Mouse (Mus musculus): ENCODE results near the gene Rap1gap. TPM values are rescaled to one million over a fixed set of nuclear protein-coding genes. Genes with fewer than 3 reads are reported as not detected.

Rap1gap gene
- polyA plus RNA-seq, 1 experiment from 2014 or later: 80.7 TPM

GRCm38 (mm10) chr4:137641556-137641955, 23.0 kb upstream of the Rap1gap start:
- ATAC-seq (ENCODE audit: low FRiP score): no peak
- no peaks in the 10 kb centered on the region for H3K9me3 ChIP-seq (ENCODE audit: control insufficient read depth, low read length)
- WGBS: 84% methylated on average over 5 of the region's 5 CpGs
- H3K9ac ChIP-seq: no peak overlapping the region
- no peak overlapping the region for H3K27ac ChIP-seq
- DNase-seq (ENCODE audit: low spot score): no peak
- H3K4me3 ChIP-seq (replicated peaks; ENCODE audit: low read length): no peak overlapping the region
- no peaks in the 10 kb centered on the region for H3K27me3 ChIP-seq (ENCODE audit: control insufficient read depth, insufficient read depth, low read length)
- peaks cover 89% of the 10 kb centered on the region for H3K36me3 ChIP-seq (replicated peaks; ENCODE audit: control insufficient read depth, insufficient read depth)
- H3K4me1 ChIP-seq (replicated peaks; ENCODE audit: control insufficient read depth, insufficient read depth, low read length): no peaks in the 10 kb centered on the region
- no peak overlapping the region for H3K4me2 ChIP-seq (replicated peaks)

DNA sequence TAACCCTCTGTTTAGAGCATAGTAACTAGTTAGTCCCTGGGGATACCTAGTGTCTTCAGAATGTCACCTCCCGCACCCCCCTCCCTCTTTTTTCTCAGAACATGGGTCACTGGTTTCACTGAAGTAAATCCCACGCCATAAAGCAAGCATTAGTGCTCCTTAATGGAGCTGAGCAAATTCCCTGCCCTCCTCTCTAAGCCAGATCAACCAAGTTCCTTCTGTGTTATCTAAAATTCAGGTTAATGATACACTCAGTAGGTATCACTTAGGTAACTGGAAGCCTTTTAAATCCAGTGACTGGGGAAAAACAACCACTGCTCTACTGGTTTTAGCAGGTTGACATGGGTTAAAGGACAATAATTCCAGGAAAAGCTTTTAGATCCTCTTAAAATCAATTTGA, 22.4 kb upstream of the Rap1gap start:
- no peak for DNase-seq (ENCODE audit: low spot score)
- WGBS: 59% methylated on average over 2 of the region's 2 CpGs
- H3K36me3 ChIP-seq (replicated peaks; ENCODE audit: control insufficient read depth, insufficient read depth): peaks cover 89% of the 10 kb centered on the region
- H3K9me3 ChIP-seq (ENCODE audit: control insufficient read depth, low read length): no peaks in the 10 kb centered on the region
- no peaks in the 10 kb centered on the region for H3K27me3 ChIP-seq (ENCODE audit: control insufficient read depth, insufficient read depth, low read length)
- ATAC-seq (ENCODE audit: low FRiP score): no peak
- no peaks in the 10 kb centered on the region for H3K4me1 ChIP-seq (replicated peaks; ENCODE audit: control insufficient read depth, insufficient read depth, low read length)
- no peak overlapping the region for H3K4me3 ChIP-seq (replicated peaks; ENCODE audit: low read length)
- no peak overlapping the region for H3K4me2 ChIP-seq (replicated peaks)
- no peak overlapping the region for H3K9ac ChIP-seq
- H3K27ac ChIP-seq: no peak overlapping the region

DNA sequence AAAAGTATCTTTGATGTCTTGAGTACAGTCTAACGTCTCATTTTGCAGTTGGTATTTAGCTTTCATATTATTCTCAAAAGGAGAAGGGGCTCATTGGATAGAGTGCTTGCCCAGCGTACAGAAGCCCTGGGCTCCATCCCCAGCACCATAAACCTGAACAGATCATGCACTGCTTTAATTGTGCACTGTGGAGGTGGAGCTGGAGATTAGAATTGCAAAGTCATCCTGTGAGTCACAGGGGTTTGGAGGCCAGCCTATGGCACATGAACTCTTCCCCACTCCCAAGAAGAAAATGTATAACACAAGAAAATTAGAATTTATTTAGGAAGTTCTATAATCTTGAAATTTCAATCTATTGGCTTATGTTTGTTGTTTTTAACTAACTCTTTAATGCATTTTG, 21.1 kb upstream of the Rap1gap start:
- H3K9ac ChIP-seq: no peak overlapping the region

DNA sequence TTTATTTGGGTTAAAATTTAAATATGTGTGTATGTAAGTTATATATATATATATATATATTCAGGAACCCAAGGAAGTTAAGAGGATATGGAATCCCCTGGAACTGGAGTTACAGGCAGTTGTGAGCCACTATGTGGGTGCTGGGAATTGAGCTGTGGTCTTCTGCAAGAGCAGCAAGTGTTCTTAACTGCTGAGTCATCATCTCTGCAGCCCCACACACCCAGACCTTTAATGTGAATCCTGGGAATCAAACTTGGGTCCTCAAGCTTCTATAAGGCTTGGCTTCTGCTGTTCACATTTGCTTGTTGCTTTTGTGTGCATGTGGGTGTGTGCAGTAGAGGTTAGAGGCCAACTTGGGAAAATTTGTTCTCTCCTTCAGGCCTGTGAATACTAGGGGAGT, 18.3 kb upstream of the Rap1gap start:
- Histone ChIP-seq H3K27ac (no peak overlapping the region), H3K27me3 (ENCODE audit: control insufficient read depth, insufficient read depth, low read length) (no peaks in the 10 kb centered on the region), H3K4me2 (replicated peaks) (no peak overlapping the region), H3K9me3 (ENCODE audit: control insufficient read depth, low read length) (no peaks in the 10 kb centered on the region), H3K9ac (no peak overlapping the region), H3K4me1 (replicated peaks; ENCODE audit: control insufficient read depth, insufficient read depth, low read length) (no peaks in the 10 kb centered on the region), H3K36me3 (replicated peaks; ENCODE audit: control insufficient read depth, insufficient read depth) (peaks cover 91% of the 10 kb centered on the region), H3K4me3 (replicated peaks; ENCODE audit: low read length) (no peak overlapping the region)
- DNase-seq (ENCODE audit: low spot score) (no peak), ATAC-seq (ENCODE audit: low FRiP score) (no peak)

More for the DNA sequence above, 21.1 kb upstream of the Rap1gap start:
- no peak for DNase-seq (ENCODE audit: low spot score)
- H3K9me3 ChIP-seq (ENCODE audit: control insufficient read depth, low read length): no peaks in the 10 kb centered on the region
- H3K36me3 ChIP-seq (replicated peaks; ENCODE audit: control insufficient read depth, insufficient read depth): peaks cover 88% of the 10 kb centered on the region
- ATAC-seq (ENCODE audit: low FRiP score): no peak
- H3K27me3 ChIP-seq (ENCODE audit: control insufficient read depth, insufficient read depth, low read length): no peaks in the 10 kb centered on the region
- H3K4me2 ChIP-seq (replicated peaks): no peak overlapping the region
- 92% methylated on average over 2 of the region's 2 CpGs for WGBS
- H3K27ac ChIP-seq: no peak overlapping the region
- H3K4me3 ChIP-seq (replicated peaks; ENCODE audit: low read length): no peak overlapping the region
- H3K4me1 ChIP-seq (replicated peaks; ENCODE audit: control insufficient read depth, insufficient read depth, low read length): no peaks in the 10 kb centered on the region

- H3K9me3 ChIP-seq (ENCODE audit: control insufficient read depth, low read length): no peaks in the 10 kb centered on the region
- H3K27me3 ChIP-seq (ENCODE audit: control insufficient read depth, insufficient read depth, low read length): no peaks in the 10 kb centered on the region
- peaks cover 96% of the 10 kb centered on the region for H3K36me3 ChIP-seq (replicated peaks; ENCODE audit: control insufficient read depth, insufficient read depth)
- no peaks in the 10 kb centered on the region for H3K4me1 ChIP-seq (replicated peaks; ENCODE audit: control insufficient read depth, insufficient read depth, low read length)
- no peak overlapping the region for H3K27ac ChIP-seq
- WGBS: 84% methylated on average over 6 of the region's 6 CpGs
- ATAC-seq (ENCODE audit: low FRiP score) (no peak), DNase-seq (ENCODE audit: low spot score) (no peak)
- H3K4me2 ChIP-seq (replicated peaks): no peak overlapping the region
- H3K4me3 ChIP-seq (replicated peaks; ENCODE audit: low read length): no peak overlapping the region
- no peak overlapping the region for H3K9ac ChIP-seq
These were observed 16.9 kb upstream of the Rap1gap start for GRCm38 (mm10) chr4:137647648-137648047.

- no peaks in the 10 kb centered on the region for H3K4me1 ChIP-seq (replicated peaks; ENCODE audit: control insufficient read depth, insufficient read depth, low read length)
- 88% methylated on average over 9 of the region's 9 CpGs for WGBS
- ATAC-seq (ENCODE audit: low FRiP score) (no peak), DNase-seq (ENCODE audit: low spot score) (no peak)
- no peak overlapping the region for H3K27ac ChIP-seq
- no peaks in the 10 kb centered on the region for H3K27me3 ChIP-seq (ENCODE audit: control insufficient read depth, insufficient read depth, low read length)
- H3K36me3 ChIP-seq (replicated peaks; ENCODE audit: control insufficient read depth, insufficient read depth): peaks cover 96% of the 10 kb centered on the region
- H3K9ac ChIP-seq: no peak overlapping the region
- H3K4me2 ChIP-seq (replicated peaks): no peak overlapping the region
- no peak overlapping the region for H3K4me3 ChIP-seq (replicated peaks; ENCODE audit: low read length)
- no peaks in the 10 kb centered on the region for H3K9me3 ChIP-seq (ENCODE audit: control insufficient read depth, low read length)
These were observed 16.3 kb upstream of the Rap1gap start for GRCm38 (mm10) chr4:137648230-137648629.

DNA sequence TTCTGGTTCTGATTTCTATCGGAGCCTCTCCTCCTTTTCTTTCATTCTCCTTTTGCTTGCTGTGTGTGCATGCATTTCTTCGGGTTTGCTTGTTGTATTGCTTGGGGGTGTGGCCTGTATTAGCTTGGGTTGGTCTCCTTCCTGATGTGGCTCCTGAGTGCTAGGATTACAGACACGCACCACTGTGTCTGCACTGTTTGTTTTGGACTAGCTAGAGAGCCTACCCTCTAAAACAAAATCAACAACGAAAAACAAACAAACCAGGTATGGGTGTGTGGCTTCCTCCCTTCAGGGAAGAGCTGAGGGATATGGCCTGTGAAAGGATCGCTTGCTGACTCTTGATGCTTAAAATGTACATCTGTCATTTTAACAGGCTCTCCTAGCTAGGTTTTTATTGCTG, 13.6 kb upstream of the Rap1gap start:
- DNase-seq (ENCODE audit: low spot score) (no peak), ATAC-seq (ENCODE audit: low FRiP score) (no peak)
- Histone ChIP-seq H3K9ac (no peak overlapping the region), H3K4me1 (replicated peaks; ENCODE audit: control insufficient read depth, insufficient read depth, low read length) (no peaks in the 10 kb centered on the region), H3K4me2 (replicated peaks) (no peak overlapping the region), H3K9me3 (ENCODE audit: control insufficient read depth, low read length) (no peaks in the 10 kb centered on the region), H3K27me3 (ENCODE audit: control insufficient read depth, insufficient read depth, low read length) (no peaks in the 10 kb centered on the region), H3K36me3 (replicated peaks; ENCODE audit: control insufficient read depth, insufficient read depth) (peaks cover 95% of the 10 kb centered on the region), H3K27ac (no peak overlapping the region), H3K4me3 (replicated peaks; ENCODE audit: low read length) (no peak overlapping the region)
- 88% methylated on average over 5 of the region's 5 CpGs for WGBS

DNA sequence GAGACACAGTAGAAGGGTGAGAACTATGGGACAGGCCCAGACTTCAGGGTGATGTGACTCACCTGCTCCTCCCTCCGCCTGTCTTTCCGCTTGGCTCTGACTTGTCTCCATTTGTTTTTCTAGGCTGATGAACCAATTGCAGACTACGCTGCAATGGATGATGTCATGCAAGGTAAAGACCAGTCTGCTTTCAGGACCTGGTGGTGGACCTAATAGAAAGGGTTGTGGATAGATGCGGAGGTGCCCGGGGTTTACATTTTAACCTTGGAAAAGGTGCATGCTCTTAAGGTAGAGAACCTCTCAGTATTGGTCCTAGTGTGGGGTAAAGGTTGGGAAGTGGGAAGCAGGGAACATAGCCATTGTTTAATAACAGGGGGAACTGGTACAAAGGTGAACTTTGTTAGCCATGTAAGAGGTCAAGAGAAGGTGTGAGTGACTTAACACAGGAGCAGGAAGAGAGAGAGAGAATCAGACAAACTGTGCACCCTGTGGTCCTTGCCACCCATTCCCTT, 11.6 kb upstream of the Rap1gap start:
- DNase-seq (ENCODE audit: low spot score) (no peak), ATAC-seq (ENCODE audit: low FRiP score) (no peak)
- H3K36me3 ChIP-seq (replicated peaks; ENCODE audit: control insufficient read depth, insufficient read depth): peaks cover 95% of the 10 kb centered on the region
- no peaks in the 10 kb centered on the region for H3K27me3 ChIP-seq (ENCODE audit: control insufficient read depth, insufficient read depth, low read length)
- no peak overlapping the region for H3K4me3 ChIP-seq (replicated peaks; ENCODE audit: low read length)
- H3K27ac ChIP-seq: no peak overlapping the region
- H3K9ac ChIP-seq: no peak overlapping the region
- WGBS: 98% methylated on average over 5 of the region's 5 CpGs
- H3K4me2 ChIP-seq (replicated peaks): no peak overlapping the region
- H3K4me1 ChIP-seq (replicated peaks; ENCODE audit: control insufficient read depth, insufficient read depth, low read length): no peaks in the 10 kb centered on the region
- no peaks in the 10 kb centered on the region for H3K9me3 ChIP-seq (ENCODE audit: control insufficient read depth, low read length)

- H3K27me3 ChIP-seq (ENCODE audit: control insufficient read depth, insufficient read depth, low read length): no peaks in the 10 kb centered on the region
- H3K4me2 ChIP-seq (replicated peaks): no peak overlapping the region
- WGBS: 68% methylated on average over 18 of the region's 18 CpGs
- peaks cover 4% of the 10 kb centered on the region; the same call in 1 of the 2 replicates for H3K4me1 ChIP-seq (replicated peaks; ENCODE audit: control insufficient read depth, insufficient read depth, low read length)
- DNase-seq (ENCODE audit: low spot score) (no peak), ATAC-seq (ENCODE audit: low FRiP score) (no peak)
- peaks cover 77% of the 10 kb centered on the region for H3K36me3 ChIP-seq (replicated peaks; ENCODE audit: control insufficient read depth, insufficient read depth)
- no peak overlapping the region for H3K9ac ChIP-seq
- no peaks in the 10 kb centered on the region for H3K9me3 ChIP-seq (ENCODE audit: control insufficient read depth, low read length)
- H3K4me3 ChIP-seq (replicated peaks; ENCODE audit: low read length): no peak overlapping the region
- H3K27ac ChIP-seq: no peak overlapping the region
These were observed 9.1 kb upstream of the Rap1gap start for GRCm38 (mm10) chr4:137655241-137656031.

Data from hindbrain, embryonic 14.5 days (tissue).